Mouse (Mus musculus) central nervous system, embryonic 18 days (tissue): ENCODE measurements around the gene Csnka2ip. TPM values are rescaled to one million over a fixed set of nuclear protein-coding genes. Genes with fewer than 3 reads are reported as not detected.

Experiments used
- polyA plus RNA-seq: library from polyadenylated mRNA; depleted of rRNA; stranded (reverse); fragments of >200 nt; gene quantifications from 2 replicates; pipeline ENCODE4 v1.2.3, GENCODE M21; 2012; rRNA removed

Gene Csnka2ip
- 0.01 TPM in 1 of 2 replicates, not detected in the other for polyA plus RNA-seq

GRCm38 (mm10) chr16:64602308-64602707, at the start of gene Csnka2ip:
Csnka2ip (minus strand) TSS chr16:64602408.

Other genes with a start within 250 kb of the Csnka2ip start
- gene 4930453N24Rik, start 168.8 kb upstream of the Csnka2ip start, polyA plus RNA-seq: 15.0 and 16.5 TPM in 2 replicates
- 8.5 and 9.1 TPM in 2 replicates for gene Zfp654, start 249.2 kb upstream of the Csnka2ip start, polyA plus RNA-seq
- gene Cggbp1, start 249.6 kb upstream of the Csnka2ip start, polyA plus RNA-seq: 42.5 and 44.3 TPM in 2 replicates